Mouse (Mus musculus) CH12.LX (cell line): ENCODE results near the gene Colgalt2.

ENCODE experiments used
- IRF4 ChIP-seq: IDR thresholded peaks from 2 replicates; pipeline ENCODE4 v1.6.1; 2014; ENCODE audit warnings: low read depth, mild to moderate bottlenecking, inconsistent platforms, low read length, improper control_type of control experiment
- POLR2AphosphoS2 ChIP-seq: IDR thresholded peaks from 2 replicates; pipeline ENCODE4 v1.6.1; 2011; ENCODE audit warnings: low read depth, low read length, improper control_type of control experiment
- USF1 ChIP-seq: IDR thresholded peaks from 2 replicates; pipeline ENCODE4 v1.6.1; 2014; ENCODE audit warnings: low read depth, mild to moderate bottlenecking, inconsistent platforms, low read length, improper control_type of control experiment

GRCm38 (mm10) chr1:152386188-152386835, 13.3 kb upstream of the Colgalt2 start, which contains the start of gene Tsen15:
- TF ChIP-seq IRF4 (peak; percentile 50; the same call in 1 of the 2 replicates), USF1 (no peak), POLR2AphosphoS2 (no peak)
